Mouse (Mus musculus) olfactory bulb, adult 2 months (tissue): ENCODE results near the gene Lamb1.

Experiments
- CTCF ChIP-seq: fragments of 200-500 bp; IDR thresholded peaks from 2 replicates; pipeline ENCODE4 v1.5.1; 2012; ENCODE audit warnings: low read depth, mild to moderate bottlenecking, low read length, moderate library complexity; ENCODE audit not compliant: insufficient read depth
- POLR2A ChIP-seq: fragments of 200-500 bp; IDR thresholded peaks from 2 replicates; pipeline ENCODE4 v1.6.1; 2012; ENCODE audit warnings: mild to moderate bottlenecking, low read depth, low read length, moderate library complexity; ENCODE audit not compliant: insufficient read depth

GRCm38 (mm10) chr12:31271361-31272011, 6.5 kb downstream of the Lamb1 start:
- TF ChIP-seq CTCF: no peak
- no peak for TF ChIP-seq POLR2A
